Mouse (Mus musculus): ENCODE results near the gene Nepro. TPM values are rescaled to one million over a fixed set of nuclear protein-coding genes. Genes with fewer than 3 reads are reported as not detected.

The Nepro gene
- polyA plus RNA-seq, 1 experiment = 3.9 TPM

DNA sequence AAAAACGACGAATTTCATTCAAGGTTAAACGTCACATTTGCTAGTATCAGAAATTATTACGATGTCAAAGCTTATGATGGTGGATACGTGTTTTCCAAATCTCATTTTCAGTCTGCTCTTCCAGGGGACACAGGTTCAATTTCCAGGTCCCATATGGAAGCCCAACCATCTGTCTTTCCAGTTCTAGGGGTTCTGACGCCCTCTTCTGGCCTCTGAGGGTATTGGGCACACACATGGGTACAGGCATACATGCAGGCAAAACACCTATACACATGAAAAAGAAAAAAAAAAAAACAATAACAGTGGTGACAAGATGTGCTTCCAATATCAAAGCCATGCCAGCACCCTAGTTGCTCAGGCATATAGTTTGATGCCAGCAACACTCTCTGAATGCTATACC lies 30.4 kb upstream of the Nepro start:
- 81% methylated on average over 6 of the region's 6 CpGs for WGBS
- Histone ChIP-seq H3K4me3 (replicated peaks; ENCODE audit: insufficient read depth, low read depth, low read length) (no peak overlapping the region), H3K4me1 (ENCODE audit: control insufficient read depth, insufficient read depth, low read length) (no peaks in the 10 kb centered on the region; the same call in 1 of the 2 replicates), H3K27ac (ENCODE audit: insufficient read depth, low read length) (no peak overlapping the region), H3K27me3 (ENCODE audit: control insufficient read depth, insufficient read depth, low read length) (no peaks in the 10 kb centered on the region)
- DNase-seq = no peak
- TF ChIP-seq POLR2A (IDR thresholded peaks at IDR 0.05; ENCODE audit: borderline replicate concordance, insufficient read depth, low read length) (no peak), CTCF (IDR thresholded peaks at IDR 0.05; ENCODE audit: borderline replicate concordance, insufficient read depth, low read depth, low read length) (no peak)

- TF ChIP-seq POLR2A (IDR thresholded peaks at IDR 0.05; ENCODE audit: borderline replicate concordance, insufficient read depth, low read length) (no peak), CTCF (IDR thresholded peaks at IDR 0.05; ENCODE audit: borderline replicate concordance, insufficient read depth, low read depth, low read length) (no peak)
- Histone ChIP-seq H3K4me1 (ENCODE audit: control insufficient read depth, insufficient read depth, low read length) (no peaks in the 10 kb centered on the region; the same call in 1 of the 2 replicates), H3K27me3 (ENCODE audit: control insufficient read depth, insufficient read depth, low read length) (no peaks in the 10 kb centered on the region), H3K4me3 (replicated peaks; ENCODE audit: insufficient read depth, low read depth, low read length) (no peak overlapping the region), H3K27ac (ENCODE audit: insufficient read depth, low read length) (no peak overlapping the region)
- no peak for DNase-seq
- WGBS = 94% methylated on average over 8 of the region's 8 CpGs
Observed at GRCm38 (mm10) chr16:44695214-44695858, 28.8 kb upstream of the Nepro start.

DNA sequence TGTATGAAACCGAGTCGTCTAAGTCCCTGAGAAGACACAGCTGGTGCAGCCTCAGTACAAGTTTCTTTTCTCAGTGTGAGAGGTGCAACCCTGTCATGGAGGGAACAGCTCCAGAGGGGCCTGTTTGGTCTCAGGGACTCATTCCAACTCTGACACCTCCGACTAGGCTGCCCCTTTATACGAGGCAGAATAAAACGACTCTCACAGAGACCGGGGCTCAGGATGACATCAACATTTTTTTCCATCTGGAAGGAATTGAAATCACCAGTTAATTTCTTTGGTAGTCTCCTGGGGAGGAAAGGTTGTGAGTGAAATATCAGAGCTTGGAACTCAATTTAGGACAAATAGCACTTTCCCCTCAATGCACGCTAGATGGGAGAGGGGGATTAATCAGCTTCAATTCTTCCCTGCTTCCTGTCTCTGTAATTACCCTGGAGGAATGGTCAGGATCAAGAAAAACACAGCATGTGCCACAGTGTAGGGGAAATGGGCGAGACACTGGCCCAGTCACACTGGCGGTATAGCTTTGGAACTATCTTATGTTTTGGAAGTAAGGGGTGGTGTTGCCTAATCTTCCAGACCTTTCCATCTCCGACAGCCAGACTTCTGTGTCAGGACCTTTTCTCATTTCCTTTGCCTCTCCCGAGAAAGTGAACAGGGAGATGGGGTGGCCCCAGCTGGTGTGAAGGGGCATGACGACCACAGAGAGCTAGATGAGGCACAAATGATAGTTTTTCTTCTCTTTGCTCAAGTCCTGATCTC lies 28.1 kb upstream of the Nepro start:
- Histone ChIP-seq H3K27ac (ENCODE audit: insufficient read depth, low read length) (no peak overlapping the region), H3K27me3 (ENCODE audit: control insufficient read depth, insufficient read depth, low read length) (no peaks in the 10 kb centered on the region), H3K4me1 (ENCODE audit: control insufficient read depth, insufficient read depth, low read length) (no peaks in the 10 kb centered on the region; the same call in 1 of the 2 replicates), H3K4me3 (replicated peaks; ENCODE audit: insufficient read depth, low read depth, low read length) (no peak overlapping the region)
- DNase-seq = no peak
- TF ChIP-seq POLR2A (IDR thresholded peaks at IDR 0.05; ENCODE audit: borderline replicate concordance, insufficient read depth, low read length) (no peak), CTCF (IDR thresholded peaks at IDR 0.05; ENCODE audit: borderline replicate concordance, insufficient read depth, low read depth, low read length) (no peak)
- 62% methylated on average over 12 of the region's 12 CpGs for WGBS

- no peak for DNase-seq
- H3K4me1 ChIP-seq (ENCODE audit: control insufficient read depth, insufficient read depth, low read length) = no peaks in the 10 kb centered on the region; the same call in 1 of the 2 replicates
- WGBS = 85% methylated on average over 5 of the region's 5 CpGs
- H3K27me3 ChIP-seq (ENCODE audit: control insufficient read depth, insufficient read depth, low read length) = no peaks in the 10 kb centered on the region
- TF ChIP-seq CTCF (IDR thresholded peaks at IDR 0.05; ENCODE audit: borderline replicate concordance, insufficient read depth, low read depth, low read length) = no peak
- TF ChIP-seq POLR2A (IDR thresholded peaks at IDR 0.05; ENCODE audit: borderline replicate concordance, insufficient read depth, low read length) = no peak
- no peak overlapping the region for H3K4me3 ChIP-seq (replicated peaks; ENCODE audit: insufficient read depth, low read depth, low read length)
- no peak overlapping the region for H3K27ac ChIP-seq (ENCODE audit: insufficient read depth, low read length)
Observed at GRCm38 (mm10) chr16:44697473-44698205, 26.5 kb upstream of the Nepro start.

DNA sequence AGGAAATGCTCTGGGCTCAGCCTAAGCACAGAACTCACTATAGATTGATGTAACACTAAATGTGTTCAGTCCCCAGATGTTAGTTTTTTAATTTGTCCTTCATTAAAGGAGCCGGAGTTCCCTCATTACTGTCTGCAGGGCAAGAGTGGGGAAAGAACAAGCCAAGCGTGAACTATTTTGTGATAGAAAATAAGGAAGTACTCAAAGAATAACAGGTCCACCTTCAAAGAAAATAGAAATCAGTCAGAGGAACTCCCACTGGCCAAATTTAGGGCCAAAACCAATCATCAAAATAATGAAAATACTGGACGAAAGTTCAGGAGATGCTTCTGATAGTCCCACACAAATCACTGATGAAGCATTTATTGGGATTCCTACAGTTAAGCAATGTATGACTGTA lies 22.9 kb upstream of the Nepro start:
- H3K27me3 ChIP-seq (ENCODE audit: control insufficient read depth, insufficient read depth, low read length) = no peaks in the 10 kb centered on the region
- no peak overlapping the region for H3K27ac ChIP-seq (ENCODE audit: insufficient read depth, low read length)
- H3K4me1 ChIP-seq (ENCODE audit: control insufficient read depth, insufficient read depth, low read length) = no peaks in the 10 kb centered on the region; the same call in 1 of the 2 replicates
- 91% methylated on average over 3 of the region's 3 CpGs for WGBS
- no peak for DNase-seq
- TF ChIP-seq POLR2A (IDR thresholded peaks at IDR 0.05; ENCODE audit: borderline replicate concordance, insufficient read depth, low read length) (no peak), CTCF (IDR thresholded peaks at IDR 0.05; ENCODE audit: borderline replicate concordance, insufficient read depth, low read depth, low read length) (no peak)
- no peak overlapping the region for H3K4me3 ChIP-seq (replicated peaks; ENCODE audit: insufficient read depth, low read depth, low read length)

GRCm38 (mm10) chr16:44702272-44702671 lies 21.8 kb upstream of the Nepro start:
- H3K4me3 ChIP-seq (replicated peaks; ENCODE audit: insufficient read depth, low read depth, low read length) = no peak overlapping the region
- WGBS = 78% methylated on average over 5 of the region's 5 CpGs
- DNase-seq = no peak
- TF ChIP-seq CTCF (IDR thresholded peaks at IDR 0.05; ENCODE audit: borderline replicate concordance, insufficient read depth, low read depth, low read length) = no peak
- TF ChIP-seq POLR2A (IDR thresholded peaks at IDR 0.05; ENCODE audit: borderline replicate concordance, insufficient read depth, low read length) = no peak
- H3K27me3 ChIP-seq (ENCODE audit: control insufficient read depth, insufficient read depth, low read length) = no peaks in the 10 kb centered on the region
- no peak overlapping the region for H3K27ac ChIP-seq (ENCODE audit: insufficient read depth, low read length)
- H3K4me1 ChIP-seq (ENCODE audit: control insufficient read depth, insufficient read depth, low read length) = no peaks in the 10 kb centered on the region; the same call in 1 of the 2 replicates

GRCm38 (mm10) chr16:44703458-44703857 lies 20.6 kb upstream of the Nepro start:
- 72% methylated on average over 4 of the region's 4 CpGs for WGBS
- Histone ChIP-seq H3K27me3 (ENCODE audit: control insufficient read depth, insufficient read depth, low read length) (no peaks in the 10 kb centered on the region), H3K4me1 (ENCODE audit: control insufficient read depth, insufficient read depth, low read length) (no peaks in the 10 kb centered on the region; the same call in 1 of the 2 replicates), H3K27ac (ENCODE audit: insufficient read depth, low read length) (no peak overlapping the region), H3K4me3 (replicated peaks; ENCODE audit: insufficient read depth, low read depth, low read length) (no peak overlapping the region)
- TF ChIP-seq CTCF (IDR thresholded peaks at IDR 0.05; ENCODE audit: borderline replicate concordance, insufficient read depth, low read depth, low read length) = no peak
- no peak for DNase-seq
